ENCODE assay signal across 16 mouse cellular contexts in the genomic region with DNA sequence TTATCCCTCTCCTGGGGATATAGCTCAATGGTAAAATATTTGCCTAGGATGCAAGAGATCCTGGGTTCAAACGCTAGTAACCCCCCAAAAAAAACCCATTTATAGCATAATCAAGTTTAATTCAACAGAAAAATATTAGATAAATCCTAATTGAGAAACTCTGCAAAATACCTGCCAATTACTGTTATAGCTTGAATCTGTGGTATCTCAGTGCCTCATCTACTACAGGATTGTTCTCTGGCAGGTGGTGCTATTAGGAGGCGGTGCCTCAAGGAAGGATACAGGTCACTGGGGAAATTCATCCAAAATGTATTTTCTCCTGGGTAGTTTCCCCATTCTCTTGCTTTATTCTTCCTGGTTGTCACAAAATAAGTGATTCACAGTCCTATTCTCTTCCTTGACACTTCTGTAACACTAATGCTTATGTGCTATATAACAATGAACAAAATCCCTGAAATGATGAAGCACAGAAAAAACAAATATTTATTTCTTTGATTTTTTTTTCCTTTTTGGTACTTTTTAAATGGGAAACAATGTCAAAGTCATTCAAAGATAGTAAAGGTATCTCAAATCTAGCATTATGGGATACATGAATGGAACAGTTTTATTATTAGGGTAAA. TPM values are rescaled to one million over a fixed set of nuclear protein-coding genes. Genes with fewer than 3 reads are reported as not detected.
"Had no signal": no experiment of that assay in that cellular context is flagged by ENCODE, and none has a peak within 500 bp of the region (broad histone marks: within the 10 kb centered on the region; RNA-seq: fewer than 3 reads in every experiment).

No protein-coding gene starts in this region.

- DNase-seq: heart, postnatal 10 days; heart, postnatal 14 days; heart, postnatal 36 days; heart, postnatal 4 days; kidney, adult 11 months; kidney, adult 18-20 months; kidney, adult 2 months; kidney, adult 8-10 months; kidney, adult 9 months; kidney, postnatal 10 days; kidney, postnatal 14 days; kidney, postnatal 25 days; kidney, postnatal 36 days; layer of hippocampus, adult 9-11 months; layer of hippocampus, postnatal 36 days had no signal

RNA-seq across cellular contexts. Expression of gene Lin7a, which starts 38.9 kb away (rescaled TPM):
- total RNA-seq: hematopoietic stem cell, adult 5-6 weeks had no signal
